Mouse (Mus musculus): ENCODE measurements around the gene Zfp830.

Gene Zfp830

DNA sequence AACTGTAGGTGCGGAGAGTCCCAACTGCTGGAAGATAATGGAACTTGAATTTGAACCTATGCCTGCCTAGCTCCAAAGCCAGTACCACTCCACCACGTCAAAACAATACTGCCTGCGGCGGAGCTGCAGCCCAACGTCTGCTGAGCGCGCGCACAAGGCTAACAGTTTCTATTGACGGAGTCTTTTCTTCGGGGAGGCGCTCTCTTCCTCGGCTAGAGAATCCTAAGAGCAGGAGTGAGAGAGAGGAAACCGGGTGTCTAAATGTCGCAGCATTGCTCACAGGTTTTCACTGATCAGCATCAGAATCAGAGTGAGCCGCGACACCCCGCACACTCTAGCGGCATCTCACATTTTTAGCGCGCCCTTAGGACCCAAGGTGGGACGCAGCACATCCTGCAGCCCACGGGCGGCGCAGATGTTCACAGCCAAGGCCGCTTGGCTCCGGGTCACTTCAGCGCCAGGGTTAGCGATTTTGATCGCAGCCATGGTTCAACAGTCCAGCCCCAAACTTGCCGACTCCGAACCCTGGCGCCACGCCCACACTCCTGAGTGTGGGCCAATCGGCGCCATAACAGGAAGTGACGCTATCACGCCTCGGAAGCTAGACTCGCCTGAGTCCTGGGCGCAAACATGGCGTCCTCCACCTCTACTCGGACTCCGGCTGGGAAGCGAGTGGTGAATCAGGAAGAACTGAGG lies at the start of gene Zfp830, which contains the start of gene Cct6b:
Gene Zfp830 (plus strand): TSS at position 604 of the 696 bp plus-strand sequence.
Gene Cct6b (minus strand): TSS at position 580 of the 696 bp plus-strand sequence.
- peak; percentile 91 to 94 for DNase-seq (ENCODE audit: low spot score in 2 of 2)

DNA sequence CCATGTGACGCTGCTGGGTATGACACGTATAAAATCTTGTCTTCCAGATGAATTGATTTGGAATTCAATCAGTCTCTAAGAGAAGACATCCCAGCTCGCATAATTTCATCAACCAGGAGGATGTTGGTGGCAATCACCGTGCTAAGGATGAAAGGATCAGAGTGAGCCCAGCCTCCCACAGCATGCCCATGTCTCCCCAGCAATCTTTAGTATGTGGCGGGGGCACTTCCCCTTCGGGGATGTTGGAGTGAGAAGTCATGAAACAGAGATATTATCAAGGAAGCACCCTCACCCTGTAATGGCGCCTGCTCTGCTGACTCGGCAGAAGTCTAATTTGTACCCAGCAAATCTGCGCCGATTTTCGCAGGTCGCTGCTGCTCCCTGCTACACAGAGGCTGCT lies 44.9 kb upstream of the Zfp830 start:
- DNase-seq (ENCODE audit: low spot score in 2 of 2): no peak

DNA sequence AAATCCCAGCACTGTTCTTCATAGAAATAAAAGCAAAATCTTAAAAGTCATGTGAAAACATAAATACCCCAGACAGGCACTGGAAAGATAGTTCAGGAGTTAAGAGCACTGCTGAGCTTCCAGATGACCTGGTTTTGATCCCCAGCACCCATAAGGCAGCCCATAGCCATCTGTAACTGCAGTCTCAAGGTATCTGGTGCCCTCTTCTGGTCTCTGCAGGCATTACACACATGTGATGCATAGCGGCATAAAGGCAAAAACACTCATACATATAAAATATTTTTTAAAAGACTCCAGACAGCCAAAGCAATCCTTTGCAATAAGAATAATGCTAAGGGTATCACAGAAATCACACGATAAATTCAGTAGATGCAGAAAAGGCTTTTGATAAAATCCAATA lies 37.3 kb upstream of the Zfp830 start:
- no peak for DNase-seq (ENCODE audit: low spot score in 2 of 2)

DNA sequence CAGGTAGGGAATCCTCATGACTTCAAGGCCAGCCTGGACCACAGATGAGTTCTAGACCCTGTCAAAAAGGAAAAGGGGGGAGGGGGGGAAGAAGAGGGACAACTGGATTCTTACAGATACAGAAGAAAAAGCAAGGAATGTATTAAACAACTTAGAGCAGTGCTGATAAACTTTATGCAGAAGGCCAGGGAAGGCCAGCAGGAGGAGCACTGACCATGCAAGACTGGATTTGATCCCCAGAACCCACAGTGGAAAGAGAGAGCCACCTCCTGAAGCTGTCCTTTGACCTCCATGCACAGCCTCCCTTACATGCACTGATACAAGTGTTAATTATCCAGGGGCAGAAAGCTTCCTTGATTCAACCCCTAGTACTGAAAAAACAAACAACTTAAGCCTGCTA lies 29.9 kb upstream of the Zfp830 start:
- no peak for DNase-seq (ENCODE audit: low spot score in 2 of 2)

DNA sequence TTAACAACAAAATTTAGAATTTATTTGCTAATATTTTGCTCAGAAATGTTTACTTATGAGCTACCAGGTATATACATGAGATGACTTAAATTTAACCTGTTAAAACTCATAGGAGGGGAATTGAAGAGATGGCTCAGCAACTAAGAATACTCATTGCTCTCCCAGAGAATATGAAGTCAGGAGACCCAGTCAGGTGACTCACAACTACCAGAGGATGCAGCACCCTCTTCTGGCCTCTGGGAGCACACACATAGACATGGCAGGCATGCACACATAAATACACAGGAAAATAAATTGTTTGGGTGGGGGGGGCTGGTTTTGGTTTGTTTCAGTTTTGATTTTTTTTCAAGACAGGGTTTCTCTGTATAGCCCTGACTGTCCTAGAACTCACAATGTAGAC lies 25.1 kb upstream of the Zfp830 start:
- DNase-seq (ENCODE audit: low spot score in 2 of 2): no peak

DNA sequence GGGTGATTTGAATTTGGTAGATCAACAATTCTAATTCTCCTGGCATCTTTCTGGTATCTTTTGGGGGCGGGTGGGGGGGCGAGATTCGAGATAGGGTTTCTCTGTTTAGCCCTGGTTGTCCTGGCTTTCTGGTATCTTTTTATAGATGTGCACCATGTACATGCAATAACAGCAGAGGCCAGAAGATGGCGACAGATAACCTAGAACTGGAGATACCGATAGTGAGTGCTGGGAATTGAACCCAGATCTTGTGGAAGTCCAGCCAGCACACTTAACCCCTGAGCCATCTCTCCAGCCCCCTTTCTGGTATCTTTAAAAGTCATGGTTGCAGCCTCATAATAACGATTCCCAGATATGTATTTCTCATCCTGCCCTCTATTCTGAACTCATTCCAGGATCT lies 18.0 kb upstream of the Zfp830 start:
- peak; percentile 39 to 63 for DNase-seq (ENCODE audit: low spot score in 2 of 2)

DNA sequence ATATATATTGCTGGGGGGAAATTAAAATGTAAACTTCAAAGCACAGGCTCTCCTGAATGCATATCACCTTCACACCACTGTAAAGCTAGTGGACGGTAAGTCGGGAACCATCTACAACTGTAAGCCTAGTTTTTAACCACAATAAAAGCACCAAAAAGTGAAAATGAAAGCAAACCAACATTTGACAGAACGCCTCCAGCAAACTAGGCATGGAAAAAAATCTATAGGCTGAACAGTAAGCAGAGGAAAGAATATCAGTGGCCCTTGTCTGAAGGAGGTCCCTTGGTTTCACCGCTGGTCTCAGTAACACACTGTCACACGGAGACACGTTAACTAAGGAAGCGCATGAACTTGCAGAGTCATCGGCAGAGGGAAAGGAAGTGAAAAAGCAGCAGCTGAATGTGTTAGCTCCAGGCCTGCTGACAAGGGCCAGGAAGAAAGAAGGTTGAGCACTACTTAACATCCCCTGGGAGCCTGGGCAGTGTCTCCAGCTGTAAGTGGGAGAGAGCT lies 17.2 kb upstream of the Zfp830 start:
- DNase-seq (ENCODE audit: low spot score in 2 of 2): peak; percentile 57 to 67

DNA sequence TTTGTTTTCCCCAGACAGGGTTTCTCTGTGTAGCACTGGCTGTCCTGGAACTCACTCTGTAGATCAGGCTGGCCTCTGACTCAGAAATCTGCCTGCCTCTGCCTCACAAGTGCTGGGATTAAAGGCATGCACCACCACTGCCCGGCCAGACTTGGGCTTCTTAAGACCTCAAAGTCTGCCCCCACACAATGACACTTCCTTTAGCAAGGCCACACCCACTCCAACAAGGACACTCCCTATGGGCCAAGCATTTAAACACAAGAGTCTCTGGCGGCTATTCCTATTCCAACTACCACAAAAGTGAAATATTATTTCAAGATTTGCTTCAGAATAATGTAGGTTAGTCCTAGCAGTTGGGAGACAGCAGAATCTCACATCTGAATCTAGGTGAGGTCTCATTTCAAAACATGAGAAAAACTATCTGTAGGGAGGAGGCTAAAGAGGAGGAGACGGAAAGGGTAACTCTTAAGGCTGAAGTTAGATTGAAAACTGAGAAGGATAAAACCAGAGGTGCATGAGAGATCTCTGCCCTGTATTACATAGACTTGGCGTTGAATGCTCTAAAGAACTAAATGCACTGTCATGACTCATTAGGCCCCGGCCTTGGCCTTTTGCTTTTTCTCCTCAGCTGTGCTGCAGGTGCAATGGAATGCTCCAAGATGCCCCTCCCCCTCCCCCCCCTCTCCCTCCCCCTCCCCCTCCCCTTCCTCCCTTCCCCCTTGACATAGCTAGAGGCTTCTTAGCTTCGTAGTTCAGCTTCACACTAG lies 11.6 kb upstream of the Zfp830 start:
- DNase-seq (ENCODE audit: low spot score in 2 of 2): no peak

DNA sequence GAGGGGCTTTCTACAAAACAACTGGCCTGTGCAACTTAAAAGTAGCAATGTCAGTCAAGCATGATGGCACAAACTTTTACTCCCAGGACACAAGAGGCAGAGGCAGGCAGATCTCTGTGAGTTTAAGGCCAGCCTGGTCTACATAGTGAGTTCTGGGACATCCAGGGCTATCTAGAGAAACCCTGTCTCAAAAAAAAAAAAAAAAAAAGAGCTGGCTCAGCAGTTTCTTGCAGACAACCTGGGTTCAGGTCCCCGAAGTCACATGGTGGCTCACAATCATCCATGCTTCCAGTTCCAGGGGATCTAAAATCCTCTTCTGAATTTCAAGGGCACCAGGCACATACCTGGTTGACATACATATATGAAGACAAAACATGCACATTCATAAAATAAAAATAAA lies 8.2 kb upstream of the Zfp830 start:
- DNase-seq (ENCODE audit: low spot score in 2 of 2): no peak

DNA sequence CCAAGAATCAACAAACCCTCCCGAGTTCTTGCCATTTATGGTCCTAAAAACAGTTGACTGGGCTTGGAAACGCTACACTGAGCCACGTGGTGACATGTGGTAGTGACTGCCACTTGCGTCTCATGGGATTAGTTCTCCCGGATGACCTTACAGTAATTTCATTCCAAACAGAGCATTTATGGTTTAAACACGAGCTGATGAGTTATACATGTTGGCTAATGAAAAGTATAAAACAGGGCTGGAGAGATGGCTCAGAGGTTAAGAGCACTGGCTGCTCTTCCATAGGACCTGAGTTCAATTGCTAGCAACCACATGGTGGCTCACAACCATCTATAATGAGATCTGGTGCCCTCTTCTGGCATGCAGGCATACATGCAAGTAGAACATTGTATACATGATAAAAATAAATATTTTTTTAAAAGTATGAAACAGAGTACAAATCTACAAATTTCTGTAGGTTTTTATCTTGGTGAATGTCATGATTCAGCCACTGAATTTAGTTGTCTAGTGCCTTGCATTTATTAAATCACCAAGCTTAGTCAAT lies 1.8 kb upstream of the Zfp830 start:
- DNase-seq (ENCODE audit: low spot score in 2 of 2): no peak

DNA sequence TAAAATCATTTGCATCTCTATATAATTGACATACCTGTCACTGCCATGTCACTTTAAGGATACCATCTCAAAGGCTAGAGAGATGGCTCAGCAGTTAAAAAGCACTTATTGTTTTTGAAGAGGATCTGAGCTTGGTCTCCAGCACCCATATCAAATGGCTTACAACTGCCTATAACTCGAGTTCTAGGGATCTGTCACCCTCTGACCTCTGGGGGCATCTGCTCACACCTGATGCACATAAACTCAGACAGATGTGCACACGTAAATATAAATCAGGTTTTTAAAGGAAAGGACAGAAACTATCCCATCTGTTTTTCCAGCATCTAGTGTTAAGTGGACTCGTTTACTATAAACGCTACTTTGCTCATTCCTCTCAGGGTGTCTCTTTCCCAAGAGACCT lies 884 bp upstream of the Zfp830 start:
- no peak for DNase-seq (ENCODE audit: low spot score in 2 of 2)

DNA sequence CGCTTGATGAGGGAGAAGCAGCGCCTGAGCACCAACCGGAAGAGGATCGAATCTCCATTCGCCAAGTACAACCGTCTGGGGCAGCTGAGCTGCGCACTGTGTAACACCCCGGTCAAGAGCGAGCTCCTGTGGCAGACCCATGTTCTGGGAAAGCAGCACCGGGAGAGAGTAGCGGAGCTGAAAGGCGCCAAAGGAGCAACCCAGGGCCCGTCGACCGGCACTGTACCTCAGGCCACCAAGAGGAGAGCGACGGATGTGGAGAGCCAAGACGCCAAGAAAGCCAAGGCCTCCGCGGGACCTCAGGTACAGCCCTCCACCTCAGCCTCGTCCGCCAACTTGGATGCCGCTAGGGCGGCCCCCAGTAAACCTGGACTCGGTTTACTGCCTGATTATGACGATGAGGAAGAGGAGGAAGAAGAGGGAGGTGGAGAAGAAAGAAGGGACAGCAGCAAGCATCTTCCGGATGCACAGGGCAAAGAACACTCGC lies 336 bp downstream of the Zfp830 start:
- no peak for DNase-seq (ENCODE audit: low spot score in 2 of 2)

DNA sequence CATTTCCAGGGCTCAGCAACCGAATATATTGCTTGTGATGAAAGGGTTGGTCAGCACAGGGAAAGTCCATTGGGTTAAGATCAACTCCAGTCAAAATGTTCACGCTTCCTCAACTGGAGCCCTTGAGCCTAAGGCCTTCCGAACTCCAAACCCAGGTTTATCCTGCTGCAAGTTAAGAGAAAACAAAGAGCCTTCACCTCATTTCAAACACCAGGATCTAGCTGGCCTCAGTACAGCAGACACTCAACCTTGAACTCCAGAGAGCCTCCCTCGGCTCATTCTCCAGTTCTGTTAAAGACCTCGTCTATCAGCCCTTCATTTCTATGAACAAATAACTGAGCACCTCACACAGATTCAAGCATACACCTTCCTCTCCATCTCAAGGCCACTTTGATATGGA lies 16.0 kb downstream of the Zfp830 start:
- DNase-seq (ENCODE audit: low spot score in 2 of 2): no peak

DNA sequence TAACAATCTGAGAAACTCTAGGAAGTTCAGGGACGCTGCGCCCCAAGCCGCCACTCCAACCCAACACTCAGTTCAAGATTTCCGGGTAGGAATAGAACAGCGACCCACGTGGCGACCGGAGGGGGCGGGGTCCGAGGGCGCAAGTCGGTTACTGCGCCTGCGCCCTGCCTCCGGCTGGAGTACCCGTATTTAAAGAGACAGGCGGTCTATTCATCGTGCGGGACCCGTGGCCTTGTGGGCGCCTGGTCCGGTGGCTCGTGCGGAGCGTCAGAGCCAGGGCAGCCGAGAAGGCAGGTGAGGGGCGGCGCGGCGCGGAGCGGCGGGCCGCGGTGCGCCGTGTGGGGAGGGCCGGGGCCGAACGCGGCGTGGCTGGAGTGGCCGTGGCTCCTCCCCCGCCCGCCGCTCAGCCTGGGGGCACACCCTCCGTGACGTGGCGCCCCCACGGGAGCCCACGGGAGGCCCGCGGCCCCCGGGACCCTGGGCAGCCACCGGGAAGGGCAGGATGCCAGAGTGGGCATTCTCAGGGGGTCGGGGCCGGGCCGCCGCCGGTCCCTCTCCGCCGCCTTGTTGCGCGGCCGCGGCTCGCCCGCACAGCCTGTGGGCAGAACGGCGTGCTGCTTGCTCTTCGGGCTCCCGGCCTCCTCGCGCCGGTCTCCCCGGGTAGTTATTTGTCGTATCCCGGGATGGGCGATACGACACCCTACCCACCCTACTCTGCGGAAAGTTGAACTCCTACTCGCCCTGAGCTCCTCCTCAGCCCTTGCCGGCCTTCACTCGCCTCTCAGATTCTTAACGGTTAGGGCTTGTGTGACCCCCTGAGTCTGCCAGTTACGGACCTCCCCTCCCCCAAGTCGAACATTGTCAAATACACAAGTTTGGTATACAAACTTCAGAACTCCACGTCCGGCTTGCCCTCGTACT lies 17.1 kb downstream of the Zfp830 start, which contains the start of gene Lig3:
Gene Lig3 (plus strand): TSS at position 126 of the 921 bp plus-strand sequence.
- DNase-seq (ENCODE audit: low spot score in 2 of 2): peak; percentile 92 to 93

DNA sequence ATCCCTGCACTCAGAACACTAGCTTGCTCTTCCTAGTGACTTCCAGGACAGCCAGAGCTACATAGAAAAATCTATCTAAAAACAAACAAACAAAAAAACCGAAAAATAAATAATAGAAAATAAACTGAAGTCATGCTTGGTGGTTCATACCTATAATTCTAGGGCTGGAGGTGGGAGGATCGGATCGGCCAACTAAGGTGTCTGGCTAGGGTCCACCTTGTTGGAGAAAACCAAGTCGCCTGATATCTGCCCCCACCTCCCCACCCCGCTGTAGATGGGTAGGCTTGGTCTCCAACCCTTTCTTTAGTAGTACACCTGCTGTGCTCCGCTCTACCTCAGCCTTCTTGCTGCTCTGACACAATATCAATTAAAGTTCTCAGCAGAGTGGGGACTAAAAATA lies 18.1 kb downstream of the Zfp830 start:
- DNase-seq (ENCODE audit: low spot score in 2 of 2): no peak

DNA sequence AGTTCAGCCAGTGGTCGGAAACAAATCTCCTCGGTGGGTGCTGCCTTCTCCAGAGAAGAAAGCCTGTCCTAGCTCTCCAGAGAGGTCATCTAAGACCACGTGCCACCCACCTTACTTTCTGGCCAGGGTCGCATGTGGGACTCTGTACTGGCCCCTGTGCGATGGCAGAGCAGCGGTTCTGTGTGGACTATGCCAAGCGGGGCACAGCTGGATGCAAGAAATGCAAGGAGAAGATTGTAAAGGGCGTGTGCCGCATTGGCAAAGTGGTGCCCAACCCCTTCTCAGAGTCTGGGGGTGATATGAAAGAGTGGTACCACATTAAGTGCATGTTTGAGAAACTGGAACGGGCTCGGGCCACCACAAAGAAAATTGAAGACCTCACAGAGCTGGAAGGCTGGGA lies 19.3 kb downstream of the Zfp830 start:
- DNase-seq (ENCODE audit: low spot score in 2 of 2): no peak

DNA sequence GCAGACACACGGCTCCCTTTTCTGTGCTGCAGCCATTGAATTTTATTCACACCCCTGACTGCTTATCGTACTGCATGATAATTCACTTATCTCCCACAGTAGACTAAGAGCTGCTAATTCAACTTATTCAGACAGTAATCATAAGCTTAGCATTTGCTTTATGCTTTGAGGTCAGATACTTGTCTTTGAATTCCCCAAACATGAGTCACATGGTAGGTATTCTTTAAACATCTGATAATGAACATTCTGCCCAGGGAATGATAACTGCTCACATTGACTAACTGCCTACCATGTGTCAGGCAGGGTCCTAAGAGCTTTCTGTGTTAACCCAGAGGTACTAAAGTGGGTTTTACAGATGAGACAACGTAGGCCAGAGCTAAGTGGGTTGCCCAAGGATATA lies 42.5 kb downstream of the Zfp830 start:
- no peak for DNase-seq (ENCODE audit: low spot score in 2 of 2)

DNA sequence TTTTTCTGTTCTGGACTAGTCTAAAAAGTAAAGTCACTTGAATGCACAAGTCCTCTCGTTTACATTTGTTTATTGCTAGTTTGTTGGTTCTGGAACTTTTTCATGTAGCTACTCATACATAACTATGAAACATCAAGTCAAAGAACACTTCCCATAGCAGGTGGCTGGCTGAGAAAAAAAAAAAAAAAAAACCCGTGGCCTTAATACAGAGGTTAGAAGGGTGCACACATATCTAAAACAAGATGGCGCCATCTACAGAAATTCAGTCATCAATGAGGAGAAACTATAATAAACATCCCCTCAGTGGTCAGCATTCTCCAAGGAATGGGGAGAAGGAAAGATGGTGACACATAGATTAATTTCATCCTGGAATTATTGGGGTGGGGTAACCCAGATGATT lies 43.2 kb downstream of the Zfp830 start:
- DNase-seq (ENCODE audit: low spot score in 2 of 2): no peak

DNA sequence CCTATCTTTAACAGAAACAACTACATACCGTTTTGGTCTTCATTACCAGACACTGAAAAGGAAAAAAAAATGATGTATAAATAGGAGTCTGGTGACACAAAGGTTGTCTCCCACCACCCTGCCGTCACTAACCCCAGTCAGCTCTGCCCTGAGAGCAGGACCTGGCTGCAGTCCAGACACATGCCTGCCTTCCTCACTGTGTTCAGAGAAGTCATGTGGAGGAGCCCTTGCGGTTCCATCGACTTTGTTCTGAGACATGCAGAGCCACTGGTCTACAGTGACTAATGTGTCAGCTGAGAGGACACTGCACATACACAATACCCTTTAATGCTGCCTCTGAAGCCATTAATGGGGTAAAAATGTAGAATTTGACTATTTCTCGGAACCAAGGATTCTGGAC lies 44.3 kb downstream of the Zfp830 start:
- no peak for DNase-seq (ENCODE audit: low spot score in 2 of 2)
